Mouse (Mus musculus): ENCODE measurements around the gene Fam234a. TPM values are rescaled to one million over a fixed set of nuclear protein-coding genes. Genes with fewer than 3 reads are reported as not detected.
"Not testable (repeated sequence)": the region's sequence is repeated elsewhere in the genome, so short reads cannot be mapped to it uniquely, and the experiment has no call there.

Fam234a gene
- polyA plus RNA-seq (2012; rRNA removed) = 67.7 and 87.0 TPM in 2 replicates

GRCm38 (mm10) chr17:26244101-26244841, at the start of gene Fam234a:
Gene Fam234a (minus strand): TSS chr17:26244242.
- DNase-seq (ENCODE audit: low read depth) = no peak

GRCm38 (mm10) chr17:26289475-26289874, 45.4 kb upstream of the Fam234a start:
- no peak for DNase-seq (ENCODE audit: low read depth)

GRCm38 (mm10) chr17:26286199-26286955, 42.3 kb upstream of the Fam234a start:
- no peak for DNase-seq (ENCODE audit: low read depth)

GRCm38 (mm10) chr17:26276711-26277110, 32.7 kb upstream of the Fam234a start:
- DNase-seq (ENCODE audit: low read depth) = no peak

- no peak for DNase-seq (ENCODE audit: low read depth)
These were observed 31.9 kb upstream of the Fam234a start for GRCm38 (mm10) chr17:26275933-26276332.

- peak; percentile 77 for DNase-seq (ENCODE audit: low read depth)
These were observed 28.5 kb upstream of the Fam234a start for GRCm38 (mm10) chr17:26272586-26272985.

- not testable (repeated sequence) for DNase-seq (ENCODE audit: low read depth)
These were observed 25.5 kb upstream of the Fam234a start for GRCm38 (mm10) chr17:26269577-26269976.

GRCm38 (mm10) chr17:26268851-26269250, 24.8 kb upstream of the Fam234a start:
- no peak for DNase-seq (ENCODE audit: low read depth)

- no peak for DNase-seq (ENCODE audit: low read depth)
These were observed 18.3 kb upstream of the Fam234a start for GRCm38 (mm10) chr17:26262384-26262783.

GRCm38 (mm10) chr17:26261826-26262225, 17.8 kb upstream of the Fam234a start:
- DNase-seq (ENCODE audit: low read depth) = no peak

GRCm38 (mm10) chr17:26255313-26255712, 11.3 kb upstream of the Fam234a start:
- no peak for DNase-seq (ENCODE audit: low read depth)

- DNase-seq (ENCODE audit: low read depth) = no peak
These were observed 9.4 kb upstream of the Fam234a start for GRCm38 (mm10) chr17:26253399-26253798.

- no peak for DNase-seq (ENCODE audit: low read depth)
These were observed 8.7 kb upstream of the Fam234a start, which contains the start of gene Luc7l for GRCm38 (mm10) chr17:26252539-26253251. Gene Luc7l (plus strand): TSS chr17:26252896.

GRCm38 (mm10) chr17:26251886-26252538, 8.0 kb upstream of the Fam234a start:
- DNase-seq (ENCODE audit: low read depth) = no peak

- DNase-seq (ENCODE audit: low read depth) = no peak
These were observed 456 bp downstream of the Fam234a start for GRCm38 (mm10) chr17:26243471-26244100.

GRCm38 (mm10) chr17:26240990-26241389, 3.1 kb downstream of the Fam234a start:
- DNase-seq (ENCODE audit: low read depth) = no peak

- no peak for DNase-seq (ENCODE audit: low read depth)
These were observed 3.8 kb downstream of the Fam234a start for GRCm38 (mm10) chr17:26240120-26240790.

GRCm38 (mm10) chr17:26239551-26239950, 4.5 kb downstream of the Fam234a start:
- DNase-seq (ENCODE audit: low read depth) = no peak

GRCm38 (mm10) chr17:26237667-26238066, 6.4 kb downstream of the Fam234a start:
- no peak for DNase-seq (ENCODE audit: low read depth)

- DNase-seq (ENCODE audit: low read depth) = no peak
These were observed 8.8 kb downstream of the Fam234a start for GRCm38 (mm10) chr17:26235077-26235815.

All from gonadal fat pad, adult 2 months (tissue).